Mouse (Mus musculus): ENCODE measurements at regions not wholly inside any gene's neighbourhood (a gene's known extent, or its start where the extent isn't known, plus 50 kb on each side); places are given as distances from the start of the nearest gene placed in this dataset.

DNA sequence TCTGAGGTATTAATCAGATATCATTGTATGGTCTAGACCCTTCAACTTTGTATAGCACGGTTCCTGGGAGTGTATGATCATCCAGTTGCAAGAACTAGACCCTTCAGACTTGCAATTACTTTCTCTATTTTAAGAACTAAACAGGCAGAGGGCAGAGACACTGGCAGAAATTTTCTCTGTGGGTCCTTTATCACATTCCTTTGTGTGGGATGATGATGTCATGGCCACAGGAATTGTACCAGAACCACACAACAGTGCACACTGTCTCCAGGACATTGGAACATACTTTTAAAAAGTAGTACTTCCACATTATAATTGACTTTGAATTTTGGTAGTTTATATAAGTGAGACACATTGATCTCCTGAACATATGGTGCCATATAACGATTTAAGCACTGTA lies 674.2 kb downstream of the Rfpl4b start:
- Histone ChIP-seq H3K9me3 (replicated peaks) (no peaks in the 10 kb centered on the region), H3K4me1 (replicated peaks) (no peaks in the 10 kb centered on the region), H3K27ac (ENCODE audit: poor library complexity, severe bottlenecking) (no peak overlapping the region), H3K9ac (no peak overlapping the region), H3K27me3 (replicated peaks) (no peaks in the 10 kb centered on the region), H3K4me3 (no peak overlapping the region), H3K36me3 (no peaks in the 10 kb centered on the region), H3K4me2 (no peak overlapping the region)
- ATAC-seq (ENCODE audit: insufficient number of reproducible peaks, low FRiP score), result no peak
- 70% methylated on average over 2 of the region's 2 CpGs for WGBS

DNA sequence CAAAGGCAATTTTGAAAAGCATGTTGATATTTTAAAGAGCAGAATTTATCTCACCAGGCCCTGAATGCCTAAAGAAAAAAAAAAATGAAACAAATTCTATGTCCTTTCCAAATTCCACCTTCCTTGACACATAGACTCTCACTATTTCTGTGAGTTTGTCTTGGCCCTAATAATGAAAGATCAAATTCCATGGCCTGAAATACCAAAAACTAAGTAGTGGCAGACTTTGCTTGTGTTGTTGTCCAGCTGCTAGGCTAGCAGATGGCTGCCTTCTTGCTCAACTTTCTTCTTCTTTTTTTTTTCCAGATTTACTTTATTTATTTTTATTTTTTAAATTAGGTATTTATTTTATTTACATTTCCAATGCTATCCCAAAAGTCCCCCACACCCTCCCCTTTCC lies 682.4 kb downstream of the Rfpl4b start:
- Histone ChIP-seq H3K4me3 (no peak overlapping the region), H3K4me2 (no peak overlapping the region), H3K9ac (no peak overlapping the region), H3K36me3 (no peaks in the 10 kb centered on the region), H3K27me3 (replicated peaks) (no peaks in the 10 kb centered on the region), H3K4me1 (replicated peaks) (no peaks in the 10 kb centered on the region), H3K27ac (ENCODE audit: poor library complexity, severe bottlenecking) (no peak overlapping the region), H3K9me3 (replicated peaks) (no peaks in the 10 kb centered on the region)
- ATAC-seq (ENCODE audit: insufficient number of reproducible peaks, low FRiP score), result no peak

GRCm38 (mm10) chr10:38121911-38122573 lies 699.5 kb downstream of the Rfpl4b start:
- no peaks in the 10 kb centered on the region for H3K27me3 ChIP-seq (replicated peaks)
- H3K4me3 ChIP-seq, result no peak overlapping the region
- 56% methylated on average over 3 of the region's 3 CpGs for WGBS
- no peak for ATAC-seq (ENCODE audit: insufficient number of reproducible peaks, low FRiP score)
- no peaks in the 10 kb centered on the region for H3K4me1 ChIP-seq (replicated peaks)
- no peaks in the 10 kb centered on the region for H3K36me3 ChIP-seq
- H3K4me2 ChIP-seq, result no peak overlapping the region
- no peak overlapping the region for H3K27ac ChIP-seq (ENCODE audit: poor library complexity, severe bottlenecking)
- no peaks in the 10 kb centered on the region for H3K9me3 ChIP-seq (replicated peaks)
- H3K9ac ChIP-seq, result no peak overlapping the region

GRCm38 (mm10) chr10:38118601-38119000 lies 703.0 kb downstream of the Rfpl4b start:
- Histone ChIP-seq H3K36me3 (no peaks in the 10 kb centered on the region), H3K9me3 (replicated peaks) (no peaks in the 10 kb centered on the region), H3K4me2 (no peak overlapping the region), H3K27ac (ENCODE audit: poor library complexity, severe bottlenecking) (no peak overlapping the region), H3K27me3 (replicated peaks) (no peaks in the 10 kb centered on the region), H3K4me1 (replicated peaks) (no peaks in the 10 kb centered on the region), H3K9ac (no peak overlapping the region), H3K4me3 (no peak overlapping the region)
- no peak for ATAC-seq (ENCODE audit: insufficient number of reproducible peaks, low FRiP score)
- 62% methylated on average over 1 of the region's 1 CpGs for WGBS

DNA sequence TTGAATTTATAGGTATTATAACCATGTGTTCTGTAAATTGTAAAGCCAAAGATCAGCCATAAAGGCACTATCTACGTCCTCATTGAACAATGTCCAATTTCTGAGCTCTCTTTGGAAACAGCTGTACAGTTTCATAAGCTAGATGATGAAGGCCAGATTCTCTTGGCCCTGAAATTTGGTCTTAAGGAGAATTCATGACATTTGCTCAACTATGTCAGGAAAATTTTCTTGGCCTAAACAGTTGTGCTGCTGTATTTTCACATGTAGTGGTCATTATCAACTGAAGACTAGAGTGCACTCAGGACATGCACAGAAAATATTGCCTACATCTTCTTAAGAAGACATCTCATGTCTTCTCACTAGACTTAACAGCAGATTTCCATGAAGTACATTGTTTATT lies 705.1 kb downstream of the Rfpl4b start:
- no peaks in the 10 kb centered on the region for H3K36me3 ChIP-seq
- H3K27ac ChIP-seq (ENCODE audit: poor library complexity, severe bottlenecking), result no peak overlapping the region
- no peaks in the 10 kb centered on the region for H3K9me3 ChIP-seq (replicated peaks)
- no peaks in the 10 kb centered on the region for H3K27me3 ChIP-seq (replicated peaks)
- H3K9ac ChIP-seq, result no peak overlapping the region
- 54% methylated on average over 1 of the region's 1 CpGs for WGBS
- ATAC-seq (ENCODE audit: insufficient number of reproducible peaks, low FRiP score), result no peak
- no peak overlapping the region for H3K4me3 ChIP-seq
- no peak overlapping the region for H3K4me2 ChIP-seq
- H3K4me1 ChIP-seq (replicated peaks), result no peaks in the 10 kb centered on the region

- Histone ChIP-seq H3K9me3 (replicated peaks) (no peaks in the 10 kb centered on the region), H3K4me2 (no peak overlapping the region), H3K9ac (no peak overlapping the region), H3K4me3 (no peak overlapping the region), H3K27me3 (replicated peaks) (no peaks in the 10 kb centered on the region), H3K36me3 (no peaks in the 10 kb centered on the region), H3K27ac (ENCODE audit: poor library complexity, severe bottlenecking) (no peak overlapping the region), H3K4me1 (replicated peaks) (no peaks in the 10 kb centered on the region)
- ATAC-seq (ENCODE audit: insufficient number of reproducible peaks, low FRiP score), result no peak
- WGBS, result 67% methylated on average over 2 of the region's 2 CpGs
These were observed 707.4 kb downstream of the Rfpl4b start for GRCm38 (mm10) chr10:38114194-38114593.

DNA sequence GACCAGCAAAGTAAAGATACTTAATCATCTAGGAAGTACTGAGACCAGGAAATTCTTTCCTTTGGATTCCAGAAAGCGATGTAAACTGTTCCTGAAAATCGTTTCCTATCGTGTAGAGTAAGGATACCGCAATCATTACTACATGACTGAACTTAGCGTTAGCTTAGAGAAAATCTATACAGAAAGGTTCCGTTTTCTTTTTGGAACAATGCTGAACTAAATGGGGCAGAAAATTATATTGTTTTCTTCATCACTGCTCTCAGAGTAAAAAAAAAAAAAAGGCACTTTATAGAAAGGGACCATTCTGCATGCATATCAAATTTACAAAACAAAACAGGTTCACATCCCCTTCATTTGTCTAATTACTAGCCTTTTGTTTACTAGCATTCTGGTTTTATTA lies 713.0 kb downstream of the Rfpl4b start:
- Histone ChIP-seq H3K4me2 (no peak overlapping the region), H3K36me3 (no peaks in the 10 kb centered on the region), H3K27ac (ENCODE audit: poor library complexity, severe bottlenecking) (no peak overlapping the region), H3K4me3 (no peak overlapping the region), H3K27me3 (replicated peaks) (no peaks in the 10 kb centered on the region), H3K9ac (no peak overlapping the region), H3K4me1 (replicated peaks) (no peaks in the 10 kb centered on the region), H3K9me3 (replicated peaks) (no peaks in the 10 kb centered on the region)
- ATAC-seq (ENCODE audit: insufficient number of reproducible peaks, low FRiP score), result no peak
- WGBS, result 82% methylated on average over 6 of the region's 6 CpGs

DNA sequence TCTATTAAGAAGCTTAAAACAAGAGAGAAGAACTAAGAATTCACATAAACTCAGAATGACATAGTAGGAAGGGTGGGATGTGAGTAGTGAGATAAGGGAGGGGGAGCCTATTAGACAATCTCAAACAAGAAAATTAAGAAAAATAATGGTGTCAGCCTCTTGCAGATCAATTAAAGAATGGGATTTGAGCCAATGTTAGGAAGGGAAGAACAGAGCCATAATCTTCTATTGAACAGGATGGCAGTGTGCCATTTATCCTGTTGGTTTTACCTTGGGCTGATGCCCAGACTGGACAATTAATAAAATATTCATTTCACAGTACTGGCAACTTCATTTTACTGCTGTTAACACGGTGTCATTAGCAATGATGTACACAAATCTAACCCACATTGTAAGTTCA lies 718.0 kb downstream of the Rfpl4b start:
- Histone ChIP-seq H3K27ac (ENCODE audit: poor library complexity, severe bottlenecking) (no peak overlapping the region), H3K4me2 (no peak overlapping the region), H3K36me3 (no peaks in the 10 kb centered on the region), H3K4me3 (no peak overlapping the region), H3K9ac (no peak overlapping the region), H3K4me1 (replicated peaks) (no peaks in the 10 kb centered on the region), H3K9me3 (replicated peaks) (no peaks in the 10 kb centered on the region), H3K27me3 (replicated peaks) (no peaks in the 10 kb centered on the region)
- whole genome bisulfite sequencing, result 32% methylated on average over 1 of the region's 1 CpGs
- no peak for ATAC-seq (ENCODE audit: insufficient number of reproducible peaks, low FRiP score)

- Histone ChIP-seq H3K9ac (no peak overlapping the region), H3K27me3 (replicated peaks) (no peaks in the 10 kb centered on the region), H3K4me2 (no peak overlapping the region), H3K9me3 (replicated peaks) (0 out of 2 replicates have a peak, but pooled peaks cover 3% of the 10 kb centered on the region), H3K4me1 (replicated peaks) (no peaks in the 10 kb centered on the region), H3K36me3 (no peaks in the 10 kb centered on the region), H3K27ac (ENCODE audit: poor library complexity, severe bottlenecking) (no peak overlapping the region), H3K4me3 (no peak overlapping the region)
- ATAC-seq (ENCODE audit: insufficient number of reproducible peaks, low FRiP score), result no peak
- 85% methylated on average over 2 of the region's 2 CpGs for WGBS
These were observed 743.1 kb downstream of the Rfpl4b start for GRCm38 (mm10) chr10:38078521-38078920.

DNA sequence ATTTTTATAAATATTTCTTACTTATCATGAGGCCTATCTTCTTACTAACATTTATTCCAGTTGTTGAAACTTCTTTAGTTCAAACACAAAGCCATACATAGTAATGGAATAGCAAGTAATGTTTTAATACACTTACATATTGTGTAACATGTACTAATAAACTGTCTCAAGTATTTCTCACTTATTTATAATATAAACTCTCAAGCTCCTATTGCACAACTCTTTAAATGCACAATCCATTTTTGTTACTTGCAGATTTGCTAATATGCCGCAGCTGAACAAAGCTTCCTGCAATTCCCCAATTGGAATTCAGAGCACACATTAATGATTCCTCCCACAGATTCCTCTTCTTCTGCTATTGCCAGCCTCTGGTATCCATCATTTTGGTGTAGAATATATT lies 749.2 kb downstream of the Rfpl4b start:
- Histone ChIP-seq H3K27me3 (replicated peaks) (no peaks in the 10 kb centered on the region), H3K9me3 (replicated peaks) (no peaks in the 10 kb centered on the region), H3K4me1 (replicated peaks) (no peaks in the 10 kb centered on the region), H3K27ac (ENCODE audit: poor library complexity, severe bottlenecking) (no peak overlapping the region), H3K4me3 (no peak overlapping the region), H3K9ac (no peak overlapping the region), H3K36me3 (no peaks in the 10 kb centered on the region), H3K4me2 (no peak overlapping the region)
- no peak for ATAC-seq (ENCODE audit: insufficient number of reproducible peaks, low FRiP score)
- 80% methylated on average over 1 of the region's 1 CpGs for WGBS

- H3K9me3 ChIP-seq (replicated peaks), result peaks cover 17% of the 10 kb centered on the region
- 69% methylated on average over 8 of the region's 8 CpGs for WGBS
- no peaks in the 10 kb centered on the region for H3K4me1 ChIP-seq (replicated peaks)
- no peak overlapping the region for H3K4me2 ChIP-seq
- H3K4me3 ChIP-seq, result no peak overlapping the region
- no peaks in the 10 kb centered on the region for H3K36me3 ChIP-seq
- no peaks in the 10 kb centered on the region for H3K27me3 ChIP-seq (replicated peaks)
- ATAC-seq (ENCODE audit: insufficient number of reproducible peaks, low FRiP score), result no peak
- no peak overlapping the region for H3K27ac ChIP-seq (ENCODE audit: poor library complexity, severe bottlenecking)
- no peak overlapping the region for H3K9ac ChIP-seq
These were observed 762.5 kb downstream of the Rfpl4b start for GRCm38 (mm10) chr10:38059050-38059449.

DNA sequence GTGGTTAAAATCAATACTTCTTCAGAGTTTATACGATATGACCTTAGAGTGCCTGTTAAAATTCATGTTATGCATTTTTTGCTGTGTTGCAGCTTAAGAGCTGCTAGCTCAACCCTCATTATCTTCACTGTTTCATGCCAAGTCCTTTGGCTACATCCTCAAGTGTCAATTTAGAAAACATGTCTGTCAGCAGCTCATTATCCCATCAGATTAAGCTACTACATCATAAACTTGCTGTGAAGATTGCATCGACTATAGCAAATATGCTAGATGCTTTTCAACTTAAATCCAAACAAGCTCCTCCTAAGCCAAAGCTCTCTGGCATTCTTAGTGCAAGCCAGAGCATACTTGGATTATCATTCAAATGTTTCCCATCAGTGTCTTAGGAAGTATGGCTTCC lies 811.1 kb downstream of the Rfpl4b start:
- Histone ChIP-seq H3K36me3 (no peaks in the 10 kb centered on the region), H3K9me3 (replicated peaks) (no peaks in the 10 kb centered on the region), H3K4me2 (no peak overlapping the region), H3K27me3 (replicated peaks) (no peaks in the 10 kb centered on the region), H3K27ac (ENCODE audit: poor library complexity, severe bottlenecking) (no peak overlapping the region), H3K4me3 (no peak overlapping the region), H3K4me1 (replicated peaks) (no peaks in the 10 kb centered on the region), H3K9ac (no peak overlapping the region)
- ATAC-seq (ENCODE audit: insufficient number of reproducible peaks, low FRiP score), result no peak
- WGBS, result 66% methylated on average over 2 of the region's 2 CpGs

Data from heart, embryonic 12.5 days (tissue).